Mouse (Mus musculus) forebrain, embryonic 16.5 days (tissue): ENCODE results near the gene Kdm2b. TPM values are rescaled to one million over a fixed set of nuclear protein-coding genes. Genes with fewer than 3 reads are reported as not detected.

ENCODE experiments used
- ATAC-seq: fragments of 200-750 bp; cut with Nextera tagmentation; 2 replicates; pipeline ENCODE4 v1.8.0; 2017; ENCODE audit warnings: mild to moderate bottlenecking, moderate library complexity
- H3K27ac ChIP-seq: fragments of 300-500 bp; sonication (generic); 2 replicates; pipeline ENCODE4 v1.5.1; 2014; ENCODE audit warnings: low read length, control low read depth
- H3K27me3 ChIP-seq: fragments of 300-500 bp; sonication (generic); replicated peaks from 2 replicates; pipeline ENCODE4 v1.6.1; 2014; ENCODE audit warnings: low read length; ENCODE audit not compliant: control insufficient read depth, insufficient read depth
- H3K36me3 ChIP-seq: fragments of 300-500 bp; sonication (generic); 2 replicates; pipeline ENCODE4 v1.6.1; 2014; ENCODE audit not compliant: control insufficient read depth, insufficient read depth
- H3K4me1 ChIP-seq: fragments of 300-500 bp; sonication (generic); replicated peaks from 2 replicates; pipeline ENCODE4 v1.6.1; 2014; ENCODE audit warnings: low read length; ENCODE audit not compliant: control insufficient read depth, insufficient read depth
- H3K4me2 ChIP-seq: fragments of 300-500 bp; sonication (generic); 2 replicates; pipeline ENCODE4 v1.6.1; 2014; ENCODE audit warnings: mild to moderate bottlenecking, low read length, control low read depth
- H3K4me3 ChIP-seq: fragments of 300-500 bp; sonication (generic); replicated peaks from 2 replicates; pipeline ENCODE4 v1.5.1; 2014; ENCODE audit warnings: mild to moderate bottlenecking, low read length, control low read depth
- H3K9ac ChIP-seq: fragments of 300-500 bp; sonication (generic); replicated peaks from 2 replicates; pipeline ENCODE4 v1.6.1; 2014; ENCODE audit warnings: low read depth, low read length, control low read depth
- H3K9me3 ChIP-seq: fragments of 300-500 bp; sonication (generic); 2 replicates; pipeline ENCODE4 v1.6.1; 2016; ENCODE audit warnings: low read length; ENCODE audit not compliant: control insufficient read depth
- WGBS: fragments of 180-500 bp; shearing (Covaris S2); extraction: QIAGEN DNeasy Blood & Tissue Kit; methylation state at CpG from one replicate; pipeline ENCODE4 v1.1.7; 2014; 5-methylcytosine and 5-hydroxymethylcytosine counted together
- polyA plus RNA-seq: library from polyadenylated mRNA; unstranded; fragments of >200 nt; fragmentation: Nextera tagmentation; extraction: Ambion mirVana; gene quantifications from 2 replicates; pipeline ENCODE4 v1.2.1, GENCODE M21; 2015

Gene Kdm2b
- polyA plus RNA-seq, 1 experiment from 2014 or later, result 157 TPM

- no peaks in the 10 kb centered on the region for H3K27me3 ChIP-seq
- WGBS, result 92% methylated on average over 2 of the region's 2 CpGs
- H3K36me3 ChIP-seq, result no peaks in the 10 kb centered on the region
- H3K9me3 ChIP-seq, result no peaks in the 10 kb centered on the region
- ATAC-seq, result no peak
- H3K9ac ChIP-seq, result no peak overlapping the region
- no peak overlapping the region for H3K4me3 ChIP-seq
- H3K4me1 ChIP-seq, result no peaks in the 10 kb centered on the region
- no peak overlapping the region for H3K27ac ChIP-seq
- no peak overlapping the region for H3K4me2 ChIP-seq
These were observed 81.6 kb downstream of the Kdm2b start for GRCm38 (mm10) chr5:122908001-122908400.

GRCm38 (mm10) chr5:122907182-122907581 is 82.4 kb downstream of the Kdm2b start:
- H3K27me3 ChIP-seq, result no peaks in the 10 kb centered on the region
- ATAC-seq, result no peak
- H3K4me2 ChIP-seq, result no peak overlapping the region
- H3K9ac ChIP-seq, result no peak overlapping the region
- H3K4me3 ChIP-seq, result no peak overlapping the region
- no peaks in the 10 kb centered on the region for H3K36me3 ChIP-seq
- WGBS, result 92% methylated on average over 1 of the region's 1 CpGs
- no peaks in the 10 kb centered on the region for H3K4me1 ChIP-seq
- H3K9me3 ChIP-seq, result no peaks in the 10 kb centered on the region
- H3K27ac ChIP-seq, result no peak overlapping the region

- no peak overlapping the region for H3K4me3 ChIP-seq
- H3K36me3 ChIP-seq, result no peaks in the 10 kb centered on the region
- 79% methylated on average over 5 of the region's 5 CpGs for WGBS
- H3K4me2 ChIP-seq, result no peak overlapping the region
- no peaks in the 10 kb centered on the region for H3K9me3 ChIP-seq
- H3K27me3 ChIP-seq, result no peaks in the 10 kb centered on the region
- no peak for ATAC-seq
- no peak overlapping the region for H3K27ac ChIP-seq
- no peak overlapping the region for H3K9ac ChIP-seq
- peaks cover 15% of the 10 kb centered on the region for H3K4me1 ChIP-seq
These were observed 86.5 kb downstream of the Kdm2b start for GRCm38 (mm10) chr5:122903165-122903564.

- Histone ChIP-seq H3K27me3 (no peaks in the 10 kb centered on the region), H3K36me3 (no peaks in the 10 kb centered on the region), H3K9ac (no peak overlapping the region), H3K27ac (no peak overlapping the region), H3K4me2 (no peak overlapping the region), H3K9me3 (no peaks in the 10 kb centered on the region), H3K4me3 (no peak overlapping the region), H3K4me1 (peaks cover 25% of the 10 kb centered on the region)
- WGBS, result 79% methylated on average over 6 of the region's 6 CpGs
- ATAC-seq, result no peak
These were observed 87.4 kb downstream of the Kdm2b start for GRCm38 (mm10) chr5:122902228-122902627.

GRCm38 (mm10) chr5:122901666-122902065 is 88.0 kb downstream of the Kdm2b start:
- ATAC-seq, result no peak
- H3K36me3 ChIP-seq, result no peaks in the 10 kb centered on the region
- peaks cover 26% of the 10 kb centered on the region for H3K4me1 ChIP-seq
- no peaks in the 10 kb centered on the region for H3K27me3 ChIP-seq
- no peak overlapping the region for H3K4me3 ChIP-seq
- H3K9ac ChIP-seq, result no peak overlapping the region
- no peak overlapping the region for H3K4me2 ChIP-seq
- no peaks in the 10 kb centered on the region for H3K9me3 ChIP-seq
- 61% methylated on average over 3 of the region's 3 CpGs for WGBS
- H3K27ac ChIP-seq, result no peak overlapping the region

- H3K9ac ChIP-seq, result peak overlapping the region; percentile 95; the same call in 1 of the 2 replicates
- 59% methylated on average over 11 of the region's 11 CpGs for WGBS
- peaks cover 29% of the 10 kb centered on the region for H3K4me1 ChIP-seq
- no peaks in the 10 kb centered on the region for H3K36me3 ChIP-seq
- no peak for ATAC-seq
- H3K4me2 ChIP-seq, result peak overlapping the region; percentile 90
- no peaks in the 10 kb centered on the region for H3K9me3 ChIP-seq
- peak overlapping the region; percentile 96 for H3K27ac ChIP-seq
- peak overlapping the region; percentile 92 for H3K4me3 ChIP-seq
- H3K27me3 ChIP-seq, result no peaks in the 10 kb centered on the region
These were observed 88.4 kb downstream of the Kdm2b start for GRCm38 (mm10) chr5:122901179-122901578.

GRCm38 (mm10) chr5:122900558-122901171 is 89.0 kb downstream of the Kdm2b start:
- 2% methylated on average over 33 of the region's 33 CpGs for WGBS
- H3K4me2 ChIP-seq, result peak overlapping the region; percentile 90
- H3K27me3 ChIP-seq, result no peaks in the 10 kb centered on the region
- H3K4me3 ChIP-seq, result peak overlapping the region; percentile 92
- H3K9me3 ChIP-seq, result no peaks in the 10 kb centered on the region
- H3K4me1 ChIP-seq, result peaks cover 29% of the 10 kb centered on the region
- ATAC-seq, result no peak; the same call in 1 of the 2 replicates
- H3K27ac ChIP-seq, result peak overlapping the region; percentile 96
- H3K36me3 ChIP-seq, result no peaks in the 10 kb centered on the region
- peak overlapping the region; percentile 95 for H3K9ac ChIP-seq

- Histone ChIP-seq H3K4me2 (peak overlapping the region; percentile 90), H3K9me3 (no peaks in the 10 kb centered on the region), H3K27me3 (no peaks in the 10 kb centered on the region), H3K36me3 (no peaks in the 10 kb centered on the region), H3K4me3 (peak overlapping the region; percentile 92), H3K27ac (peak overlapping the region; percentile 96), H3K4me1 (peaks cover 32% of the 10 kb centered on the region), H3K9ac (peak overlapping the region; percentile 95)
- peak; percentile 96 for ATAC-seq
- WGBS, result under 1% methylated on average over 82 of the region's 120 CpGs
These were observed 89.7 kb downstream of the Kdm2b start for GRCm38 (mm10) chr5:122899777-122900557.

GRCm38 (mm10) chr5:122898963-122899776 is 90.5 kb downstream of the Kdm2b start:
- peak overlapping the region; percentile 92 for H3K4me3 ChIP-seq
- H3K27me3 ChIP-seq, result no peaks in the 10 kb centered on the region
- peak overlapping the region; percentile 95 for H3K9ac ChIP-seq
- H3K36me3 ChIP-seq, result no peaks in the 10 kb centered on the region
- ATAC-seq, result no peak
- H3K4me1 ChIP-seq, result peaks cover 32% of the 10 kb centered on the region
- H3K27ac ChIP-seq, result peak overlapping the region; percentile 96
- WGBS, result 3% methylated on average over 44 of the region's 45 CpGs
- H3K4me2 ChIP-seq, result peak overlapping the region; percentile 90
- H3K9me3 ChIP-seq, result no peaks in the 10 kb centered on the region
